Mouse (Mus musculus) liver, postnatal 0 days (tissue): ENCODE measurements around the gene Col4a1.

Experiments used
- CTCF ChIP-seq: sonication (generic); IDR thresholded peaks from 2 replicates; pipeline ENCODE4 v1.5.1; 2016; ENCODE audit warnings: antibody characterized with exemption, low read depth
- EP300 ChIP-seq: IDR thresholded peaks from 2 replicates; pipeline ENCODE4 v1.6.1; 2016; ENCODE audit warnings: antibody characterized with exemption, low read depth, mild to moderate bottlenecking

DNA sequence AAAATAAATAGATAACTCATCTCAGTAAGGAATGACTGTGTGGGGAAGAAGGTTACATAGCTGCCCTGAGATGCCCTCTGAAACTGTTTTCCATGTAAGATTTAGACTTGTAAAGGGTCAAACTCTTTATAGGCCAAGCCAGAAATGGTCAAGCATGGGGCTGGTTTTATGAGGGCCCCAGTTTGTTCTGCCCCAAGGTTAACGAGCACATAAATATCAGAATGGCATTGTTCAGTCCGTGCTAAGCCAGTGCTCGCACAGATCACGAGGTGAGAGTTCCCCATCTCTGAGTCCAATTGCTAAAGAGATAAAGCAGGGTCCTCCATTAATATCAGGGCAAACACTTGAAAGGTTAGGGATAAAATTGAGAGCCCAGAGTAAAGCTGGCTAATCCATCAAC, 79.6 kb downstream of the Col4a1 start:
- TF ChIP-seq CTCF (no peak), EP300 (no peak)
